Comparison of ENCODE assay signal across 9 mouse cellular contexts in the genomic region with DNA sequence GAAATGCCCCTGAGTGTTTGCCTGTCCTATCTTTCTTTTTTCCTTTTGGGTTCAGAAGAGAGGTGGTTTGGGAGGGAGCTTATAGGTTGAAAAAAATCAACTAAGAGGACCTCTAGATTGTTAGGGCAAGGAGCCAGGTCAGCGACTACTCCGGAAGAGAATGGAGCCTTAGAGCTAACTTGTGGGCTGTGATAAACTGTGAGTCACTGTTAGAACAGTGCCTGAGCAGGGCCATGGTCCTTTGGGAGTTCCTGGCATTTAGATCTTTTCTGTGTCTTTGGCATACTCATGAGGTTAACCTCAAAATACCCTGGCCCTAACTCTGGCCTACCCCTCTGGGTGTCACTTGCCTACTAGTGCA. TPM values are rescaled to one million over a fixed set of nuclear protein-coding genes. Genes with fewer than 3 reads are reported as not detected.
DNase-seq lines count a peak whose midpoint lies in the region; ATAC-seq and TF ChIP-seq lines count a peak whose summit lies in the region.
"Had no signal": no experiment of that assay in that cellular context is flagged by ENCODE, and none has a peak within 500 bp of the region (broad histone marks: within the 10 kb centered on the region; RNA-seq: fewer than 3 reads in every experiment).

No protein-coding gene starts in this region.

- H3K27ac ChIP-seq in forebrain, postnatal 0 days (ENCODE audit: low read depth, low read length) = no peak overlapping the region
- H3K27ac ChIP-seq: neural tube, embryonic 12.5 days had no signal

- 82% methylated on average over 2 of the region's 2 CpGs for WGBS in forebrain, postnatal 0 days

- H3K79me2 ChIP-seq in myocyte (ENCODE audit: control insufficient read depth, insufficient read depth) = no peaks in the 10 kb centered on the region

- peak overlapping the region; percentile 62 for H3K4me2 ChIP-seq in myocyte (ENCODE audit: low read depth)
- H3K4me2 ChIP-seq in forebrain, postnatal 0 days (ENCODE audit: low read depth) = no peak overlapping the region
- H3K4me2 ChIP-seq: neural tube, embryonic 12.5 days had no signal

- H3K36me3 ChIP-seq in myocyte (ENCODE audit: control insufficient read depth, insufficient read depth) = no peaks in the 10 kb centered on the region
- H3K36me3 ChIP-seq in forebrain, postnatal 0 days (ENCODE audit: insufficient read depth) = no peaks in the 10 kb centered on the region

- no peaks in the 10 kb centered on the region for H3K27me3 ChIP-seq in myocyte (ENCODE audit: control insufficient read depth, insufficient read depth, insufficient read length)
- H3K27me3 ChIP-seq in forebrain, postnatal 0 days (ENCODE audit: insufficient read depth, low read length) = no peaks in the 10 kb centered on the region
- H3K27me3 ChIP-seq: neural tube, embryonic 12.5 days had no signal

- TF ChIP-seq POLR2A in myocyte (IDR thresholded peaks at IDR 0.05; ENCODE audit: insufficient read length, low read depth) = no peak

- H3ac ChIP-seq in myocyte (ENCODE audit: control insufficient read depth, insufficient read length) = no peak overlapping the region

- no peak for TF ChIP-seq CTCF in forebrain, postnatal 0 days (IDR thresholded peaks at IDR 0.05; ENCODE audit: low read depth)

- no peaks in the 10 kb centered on the region for H3K9me3 ChIP-seq in forebrain, postnatal 0 days (ENCODE audit: low read length)
- H3K9me3 ChIP-seq: neural tube, embryonic 12.5 days had no signal

- H3K4me1 ChIP-seq in forebrain, postnatal 0 days (ENCODE audit: insufficient read depth) = peaks cover 2% of the 10 kb centered on the region; the same call in 1 of the 2 replicates

- H3K9ac ChIP-seq in forebrain, postnatal 0 days = no peak overlapping the region
- H3K9ac ChIP-seq: neural tube, embryonic 12.5 days had no signal

- ATAC-seq in common myeloid progenitor, adult 5-6 weeks (replicated peaks; ENCODE audit: low read depth, poor library complexity, severe bottlenecking) = peak; percentile 57
- no peak for ATAC-seq in forebrain, postnatal 0 days

- H3K4me3 ChIP-seq in myocyte = no peak overlapping the region
- no peak overlapping the region for H3K4me3 ChIP-seq in forebrain, postnatal 0 days (ENCODE audit: low read depth, low read length)
- H3K4me3 ChIP-seq: neural tube, embryonic 12.5 days had no signal

- DNase-seq in kidney, adult 8-10 months = peak; percentile 34 to 41
- no peak for DNase-seq in kidney, postnatal 10 days
- DNase-seq in kidney, postnatal 14 days = peak; percentile 49
- no peak for DNase-seq in retina, postnatal 1 day
- no peak for DNase-seq in right cerebral cortex, postnatal 10 days (ENCODE audit: low spot score in 2 of 2)
- DNase-seq in forebrain, postnatal 0 days = no peak

TF ChIP-seq in myocyte, 11 proteins besides CTCF, POLR2A, EP300 and RAD21:
- TF ChIP-seq REST (IDR thresholded peaks at IDR 0.05; ENCODE audit: insufficient read depth, insufficient read length) (no peak), E2F4 (IDR thresholded peaks at IDR 0.05; ENCODE audit: insufficient read depth) (no peak), SRF (IDR thresholded peaks at IDR 0.05; ENCODE audit: control insufficient read depth, insufficient read length, low read depth) (no peak), MAX (IDR thresholded peaks at IDR 0.05; ENCODE audit: low read depth) (no peak), USF1 (IDR thresholded peaks at IDR 0.05; ENCODE audit: low read depth) (no peak), TCF3 (IDR thresholded peaks at IDR 0.05; ENCODE audit: insufficient read length, low read depth) (no peak), CEBPB (IDR thresholded peaks at IDR 0.05; ENCODE audit: insufficient read depth, poor library complexity, severe bottlenecking) (no peak), MYOD1 (IDR thresholded peaks at IDR 0.05; ENCODE audit: control insufficient read depth in 1 of 3, insufficient read length in 2 of 3, low read depth in 2 of 3) (no peak), MYOG (IDR thresholded peaks at IDR 0.05; ENCODE audit: control insufficient read depth in 1 of 3, insufficient read depth in 1 of 3, insufficient read length in 2 of 3, low read depth in 2 of 3) (no peak), POLR2AphosphoS2 (IDR thresholded peaks at IDR 0.05; ENCODE audit: insufficient read length, low read depth) (no peak), TCF12 (IDR thresholded peaks at IDR 0.05; ENCODE audit: insufficient read depth, poor library complexity, severe bottlenecking) (no peak)

RNA-seq across cellular contexts. Expression of gene Podxl, which starts 45.5 kb away (rescaled TPM):
- 0.55 and 0.82 TPM in 2 replicates for total RNA-seq in common myeloid progenitor, adult 5-6 weeks (2017)
- 0.60 TPM for polyA plus RNA-seq in myocyte (2012; fragmentation: generic; extraction: Trizol)
- total RNA-seq in forebrain, postnatal 0 days (2014; rRNA removed) = 14.9 and 18.7 TPM in 2 replicates
- 7.2 and 8.9 TPM in 2 replicates for polyA plus RNA-seq in forebrain, postnatal 0 days (2015; fragmentation: Nextera tagmentation; extraction: Ambion mirVana)

Comparison
In these comparisons a context has a peak if more than half of its experiments do, and no peak if none do; other contexts are left out.
1. DNase-seq: peak in kidney, adult 8-10 months (2 of 2) and kidney, postnatal 14 days (single experiment); none in kidney, postnatal 10 days (single experiment), retina, postnatal 1 day (single experiment), right cerebral cortex, postnatal 10 days (0 of 2) and forebrain, postnatal 0 days (single experiment).